Mouse (Mus musculus) kidney, adult 18-20 months (tissue): ENCODE data around the gene Cops7b.
A peak's percentile ranks its signal among the peaks of the same experiment; 100 is the strongest.

Source experiments
- DNase-seq: peaks from one replicate; pipeline ENCODE4 v3.0.0; 2021

The Cops7b gene

DNA sequence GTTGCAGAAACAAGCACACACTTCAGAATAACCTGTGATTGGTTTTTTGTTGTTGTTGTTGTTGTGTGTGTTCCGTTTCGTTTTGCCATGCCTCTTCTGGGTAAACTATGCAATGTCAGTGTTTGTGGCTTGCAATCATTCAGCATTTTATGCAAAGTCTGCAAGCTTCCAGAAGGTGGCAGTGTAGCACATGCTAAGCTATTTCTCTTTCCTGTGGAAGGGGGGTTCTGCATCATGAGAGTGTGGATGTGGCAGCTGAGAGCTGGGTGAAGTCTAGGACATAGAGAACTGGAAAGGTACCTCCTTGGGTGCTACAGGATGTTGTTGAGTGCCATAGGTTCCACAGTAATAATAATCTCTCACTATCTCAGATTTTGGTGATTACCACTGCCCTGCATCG lies 15.8 kb downstream of the Cops7b start:
- DNase-seq = no peak

DNA sequence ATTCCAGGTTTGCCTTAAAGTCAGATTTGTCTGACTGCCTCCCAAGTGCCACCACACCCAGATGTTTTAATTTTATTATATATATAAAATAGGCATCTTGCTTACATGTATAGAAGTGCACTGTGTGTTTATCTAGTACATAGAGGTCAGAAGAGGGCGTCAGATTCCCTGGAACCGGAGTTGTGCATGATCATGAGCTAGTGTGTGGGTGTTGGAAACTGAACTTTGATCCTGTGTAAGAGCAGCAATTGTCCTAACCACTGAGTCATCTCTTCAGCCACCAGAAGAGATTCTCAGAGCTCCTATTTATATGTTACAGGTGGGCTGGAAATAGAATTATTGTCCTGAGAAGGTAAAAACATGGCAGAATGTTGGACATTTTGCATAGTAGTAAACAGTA lies 17.4 kb downstream of the Cops7b start:
- DNase-seq = no peak

DNA sequence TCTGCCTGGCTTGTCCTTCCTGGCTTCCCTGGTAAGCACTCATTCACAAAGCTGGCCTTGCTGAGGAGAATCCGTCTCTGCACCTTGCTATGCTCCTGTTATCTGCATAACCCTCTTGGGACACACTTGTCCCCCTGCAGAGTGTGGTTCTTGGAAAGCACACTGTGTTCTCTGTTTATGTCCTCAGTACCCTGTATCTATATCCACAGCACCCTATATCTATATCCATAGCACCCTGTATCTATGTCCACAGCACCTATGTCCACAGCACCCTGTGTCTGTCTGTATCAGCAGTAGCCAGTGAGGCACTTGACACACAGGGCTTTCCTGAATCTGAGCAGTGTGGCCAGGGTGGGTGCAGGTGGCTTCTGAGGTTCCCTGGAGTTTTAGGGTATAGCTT lies 28.2 kb downstream of the Cops7b start:
- no peak for DNase-seq

DNA sequence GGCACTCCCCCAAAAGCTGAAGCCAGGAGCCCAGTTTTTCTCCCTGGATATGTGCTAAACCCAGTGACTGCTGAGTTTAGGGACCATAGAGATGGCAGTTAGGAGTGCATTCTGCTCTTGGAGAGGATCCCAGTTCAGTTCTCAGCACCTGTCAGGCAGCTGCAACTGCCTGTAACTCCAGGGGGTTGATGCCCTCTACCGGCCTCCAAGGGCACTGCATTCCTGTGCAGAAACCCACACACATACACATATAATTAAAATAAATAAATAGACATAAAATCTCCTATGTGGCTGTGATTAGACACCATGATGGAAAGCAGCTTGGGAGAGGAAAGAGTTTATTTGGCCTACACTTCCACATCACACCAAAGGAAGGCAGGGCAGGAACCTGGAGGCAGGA lies 29.4 kb downstream of the Cops7b start:
- no peak for DNase-seq

DNA sequence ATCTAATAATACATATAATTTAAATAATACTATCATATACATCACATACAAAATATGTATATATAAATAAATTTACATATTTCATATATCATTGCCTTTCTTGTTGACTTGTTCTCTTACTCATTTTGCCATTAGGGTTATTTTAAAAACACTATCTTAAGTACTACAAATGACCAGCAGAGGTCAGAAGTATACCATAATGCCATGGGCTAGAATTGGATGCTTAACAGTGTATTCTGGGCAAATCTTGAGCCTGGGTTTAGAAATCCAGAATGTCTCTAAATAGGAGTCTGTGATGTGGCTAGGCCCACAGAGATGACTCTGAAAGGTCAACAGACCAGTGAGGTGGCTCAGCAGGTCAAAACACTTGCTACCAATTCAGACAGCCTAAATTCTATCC lies 31.6 kb downstream of the Cops7b start:
- DNase-seq = no peak

DNA sequence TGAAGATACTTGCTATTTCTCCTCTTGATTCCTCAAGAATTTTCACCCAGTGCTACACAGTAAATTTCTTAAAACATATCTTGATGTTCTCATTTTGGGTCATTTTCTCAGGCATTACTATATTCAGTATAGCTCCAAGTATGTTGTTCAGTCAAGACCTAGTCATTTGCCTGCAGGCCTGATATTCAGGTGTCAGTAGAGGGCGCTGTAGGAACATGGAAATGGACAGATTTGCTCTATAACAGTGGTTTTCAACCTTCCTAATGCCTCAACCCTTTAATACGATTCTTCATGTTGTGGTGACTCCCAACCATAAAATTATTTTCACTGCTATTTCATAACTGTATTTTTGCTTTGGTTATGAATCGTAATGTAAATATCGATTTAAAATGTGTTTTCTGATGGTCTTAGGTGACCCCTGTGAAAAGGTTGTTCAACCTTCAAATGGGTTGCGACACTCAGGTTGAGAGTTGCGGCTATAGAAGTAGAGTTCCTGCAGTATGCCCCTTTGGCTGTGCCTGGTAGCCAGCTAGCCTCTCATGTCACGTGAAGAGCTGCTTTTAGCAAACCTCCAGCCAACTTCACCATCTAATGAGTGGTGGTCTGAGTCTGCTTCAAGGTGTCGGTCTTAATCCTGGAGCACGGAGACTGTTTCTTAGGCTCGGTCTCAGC lies 35.9 kb downstream of the Cops7b start:
- peak; percentile 51 for DNase-seq

DNA sequence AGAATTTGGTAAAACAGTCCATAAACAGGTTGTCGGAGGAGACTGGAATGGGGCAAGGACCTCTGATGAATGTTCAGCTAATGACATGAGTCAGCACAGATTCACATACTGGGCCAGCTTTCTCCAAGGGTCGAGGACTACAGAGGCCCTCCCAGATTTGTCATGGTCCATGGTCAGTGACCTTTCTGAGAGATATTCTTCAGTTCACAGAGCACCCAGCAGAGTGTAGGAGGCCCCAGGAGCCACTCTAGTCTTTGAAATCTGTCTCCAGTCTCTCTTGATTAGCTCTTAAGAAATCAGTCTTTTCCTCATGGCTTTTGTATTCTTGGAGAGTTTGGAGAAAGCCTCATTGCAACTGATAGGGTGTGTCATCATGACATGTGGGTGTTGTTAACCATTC lies 39.6 kb downstream of the Cops7b start:
- no peak for DNase-seq

DNA sequence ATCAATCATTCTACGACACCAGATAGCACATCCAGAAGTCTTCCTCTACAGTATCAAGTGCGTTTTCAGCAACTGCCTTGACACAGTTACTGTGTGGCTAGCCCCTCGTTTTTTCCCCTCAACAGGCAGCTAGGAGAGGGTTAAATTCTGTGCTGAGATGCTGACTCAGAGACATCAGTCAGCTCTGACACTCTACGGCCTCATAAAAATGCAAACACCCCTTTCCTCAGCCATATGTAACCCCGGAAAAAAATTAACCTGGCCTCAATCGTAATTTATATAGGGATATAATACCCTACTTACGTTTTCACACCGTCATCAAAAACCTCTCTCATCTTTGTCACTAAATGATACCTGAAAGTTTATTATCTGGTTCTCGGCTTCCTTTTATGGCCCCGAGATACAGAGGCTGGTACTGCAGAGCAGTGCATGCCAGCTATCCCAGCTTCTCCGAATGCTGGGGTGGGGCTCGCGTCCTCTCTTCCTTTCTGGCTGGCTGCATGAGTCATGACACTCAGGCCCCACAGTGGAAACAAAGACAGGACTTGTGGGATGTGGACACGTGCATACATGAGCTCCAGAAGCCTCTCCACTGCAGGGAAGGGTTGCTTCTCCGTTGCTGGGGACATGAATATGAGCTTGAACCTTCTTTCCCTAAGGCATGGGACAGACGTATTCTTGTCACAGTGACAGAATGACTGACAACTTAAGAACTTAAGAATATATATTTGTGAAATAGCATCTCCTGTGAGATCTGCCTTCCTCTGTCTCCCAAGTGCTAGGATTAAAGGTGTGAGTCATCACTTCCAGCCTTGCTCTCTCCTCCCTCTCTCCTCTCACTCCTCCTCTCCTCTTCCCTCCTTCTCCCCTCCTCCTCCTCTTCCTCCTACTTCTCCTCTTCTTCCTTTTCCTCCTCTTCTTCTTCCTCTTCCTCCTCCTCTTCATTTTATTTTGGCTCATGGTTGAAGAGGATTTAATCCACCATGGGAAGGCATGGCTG lies 40.6 kb downstream of the Cops7b start:
- no peak for DNase-seq

DNA sequence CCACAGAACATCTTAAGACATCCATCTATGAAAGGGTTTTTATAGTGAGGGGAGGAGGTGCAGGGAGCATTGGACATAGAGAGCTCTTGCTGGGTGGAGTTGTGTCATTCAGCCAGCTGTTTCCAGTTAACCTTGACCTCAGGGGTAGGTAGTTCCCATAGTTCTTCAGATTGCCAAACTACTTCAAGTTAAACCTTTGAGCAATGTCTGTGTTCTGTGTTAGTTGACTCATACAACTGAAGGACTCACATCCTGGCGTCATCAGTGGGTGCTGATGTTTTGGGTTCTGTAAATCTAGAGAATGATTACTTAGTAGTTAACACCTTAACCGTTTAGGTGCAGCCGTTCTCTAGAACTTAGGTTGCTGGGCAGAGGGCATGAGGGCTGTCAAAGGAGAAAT lies 45.6 kb downstream of the Cops7b start:
- DNase-seq = no peak

DNA sequence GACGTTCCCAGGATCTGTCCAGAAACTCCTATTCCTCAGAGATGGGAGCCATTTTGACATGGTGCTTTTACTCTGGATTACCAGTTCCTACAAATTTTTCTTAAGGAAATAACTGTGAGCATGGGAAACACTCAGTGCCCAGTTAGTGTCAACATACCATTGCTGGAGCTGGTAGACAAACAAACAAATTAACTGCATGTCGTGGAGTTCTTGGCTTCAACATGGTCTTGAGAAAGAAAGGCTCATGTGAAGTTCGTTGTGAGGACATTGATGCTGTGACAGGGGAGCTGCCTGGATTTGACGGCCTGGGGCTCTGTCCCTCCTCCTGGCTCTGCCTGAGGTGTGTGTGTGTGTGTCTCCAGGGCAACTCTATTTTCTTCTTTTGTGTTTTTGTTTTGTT lies 47.2 kb downstream of the Cops7b start:
- no peak for DNase-seq

DNA sequence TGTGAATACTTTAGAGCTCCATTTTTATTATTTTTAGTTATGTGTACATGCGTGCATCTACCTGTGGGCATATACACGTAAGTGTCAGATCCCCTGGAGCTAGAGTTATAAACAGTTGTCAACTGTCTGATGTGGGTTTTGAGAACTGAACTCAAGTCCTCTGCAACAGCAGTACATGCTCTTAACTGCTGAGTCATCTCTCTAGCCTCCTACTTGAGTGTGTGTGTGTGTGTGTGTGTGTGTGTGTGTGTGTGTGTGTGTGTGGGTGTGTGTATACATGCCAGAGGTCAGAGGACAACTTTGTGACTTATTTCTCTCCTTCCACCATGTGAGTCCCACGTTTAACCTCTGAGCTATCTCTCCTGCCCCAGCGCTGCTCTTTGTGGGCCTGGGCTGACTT lies 47.8 kb downstream of the Cops7b start:
- no peak for DNase-seq

DNA sequence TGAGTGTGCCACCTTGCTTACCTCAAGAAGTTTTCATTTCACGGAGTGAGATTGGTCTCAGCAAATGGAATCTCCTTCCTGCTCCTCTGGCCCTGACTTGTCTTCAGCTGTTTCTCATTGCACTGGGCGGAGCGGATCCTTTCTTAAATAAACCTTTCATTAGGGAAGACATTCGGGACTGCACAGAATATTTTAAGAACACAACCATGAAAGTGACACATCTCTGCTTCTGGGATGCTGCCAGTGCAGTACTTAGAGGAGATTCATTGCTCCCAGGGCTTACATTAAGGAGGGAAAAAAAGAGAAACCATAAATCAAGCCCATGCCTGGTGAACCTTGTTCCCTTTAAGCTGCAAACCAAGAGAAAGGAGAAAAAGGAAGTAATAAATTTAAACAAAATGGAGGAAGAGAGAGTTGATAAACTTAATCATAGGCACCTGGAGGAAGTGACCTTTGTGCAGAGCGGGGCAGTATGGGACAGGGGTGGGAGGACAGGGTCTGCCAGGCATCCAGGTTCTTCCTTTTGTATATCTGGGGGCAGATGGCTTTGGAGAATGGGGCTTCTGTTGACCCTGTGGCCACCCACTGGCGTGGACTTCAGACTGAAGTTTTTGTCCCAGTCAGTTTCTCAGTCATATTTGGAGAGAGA lies 50.2 kb downstream of the Cops7b start:
- DNase-seq = no peak

DNA sequence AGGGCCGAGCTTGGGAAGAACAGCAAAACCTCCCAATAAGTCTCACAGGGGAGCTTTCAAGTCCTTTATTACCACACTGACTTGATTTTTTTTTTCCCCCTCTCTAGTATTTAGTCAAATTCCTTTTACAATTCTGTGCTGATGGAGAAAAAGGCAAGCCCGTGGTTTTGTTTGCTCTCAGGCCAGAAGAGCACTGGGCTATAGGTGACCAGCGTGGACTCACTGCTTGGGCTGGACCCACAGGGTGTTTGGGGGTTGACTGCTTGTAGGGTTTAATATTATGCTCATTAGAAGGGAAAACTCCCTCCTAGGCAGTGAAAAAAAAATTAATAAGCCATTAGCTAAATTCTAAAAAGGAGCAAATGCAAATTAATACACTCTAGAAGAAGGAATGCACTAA lies 50.7 kb downstream of the Cops7b start:
- DNase-seq = no peak

DNA sequence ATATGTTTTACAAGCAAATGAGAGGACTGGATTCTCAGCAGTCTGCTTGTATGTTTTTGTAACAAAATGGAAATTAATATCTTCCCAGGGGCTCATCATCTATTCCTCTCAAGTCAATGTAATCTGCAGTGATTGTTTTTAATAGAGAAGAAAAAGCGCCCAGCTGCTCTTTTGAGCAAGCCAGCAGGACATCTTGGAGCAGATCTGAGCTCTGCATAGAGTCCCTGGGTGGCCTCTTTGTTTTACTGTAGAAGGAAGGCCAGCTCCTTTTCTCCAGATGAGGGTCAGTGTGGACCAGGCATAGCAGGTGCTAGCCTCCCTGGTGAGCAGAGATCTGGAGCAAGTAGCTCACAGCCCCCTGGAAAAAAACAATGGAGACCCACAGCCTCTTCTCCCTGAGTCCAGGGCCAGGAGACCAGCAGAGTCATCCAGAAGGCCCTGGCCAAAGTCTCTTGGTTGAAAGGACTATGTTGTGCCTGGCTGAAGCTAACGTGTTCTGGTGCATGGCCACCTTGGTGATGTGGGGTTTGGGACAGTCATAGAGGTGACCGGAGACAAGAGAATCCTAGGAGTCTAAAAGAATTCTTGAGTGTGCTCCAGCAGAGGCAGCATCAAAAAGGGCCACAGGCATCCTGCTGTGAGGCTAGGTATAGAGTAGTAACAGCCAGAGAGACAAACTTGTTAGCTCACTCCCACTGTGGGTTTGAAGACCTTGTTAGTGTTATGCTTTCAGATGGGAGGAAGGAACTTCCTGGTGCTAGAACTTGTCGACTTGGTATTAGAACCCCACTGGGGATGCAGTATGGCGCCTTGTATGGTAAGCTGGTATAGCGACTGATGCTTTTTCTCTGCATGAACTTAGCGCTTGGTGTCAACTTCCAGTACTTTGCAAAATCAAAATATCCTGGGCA lies 51.4 kb downstream of the Cops7b start:
- no peak for DNase-seq

DNA sequence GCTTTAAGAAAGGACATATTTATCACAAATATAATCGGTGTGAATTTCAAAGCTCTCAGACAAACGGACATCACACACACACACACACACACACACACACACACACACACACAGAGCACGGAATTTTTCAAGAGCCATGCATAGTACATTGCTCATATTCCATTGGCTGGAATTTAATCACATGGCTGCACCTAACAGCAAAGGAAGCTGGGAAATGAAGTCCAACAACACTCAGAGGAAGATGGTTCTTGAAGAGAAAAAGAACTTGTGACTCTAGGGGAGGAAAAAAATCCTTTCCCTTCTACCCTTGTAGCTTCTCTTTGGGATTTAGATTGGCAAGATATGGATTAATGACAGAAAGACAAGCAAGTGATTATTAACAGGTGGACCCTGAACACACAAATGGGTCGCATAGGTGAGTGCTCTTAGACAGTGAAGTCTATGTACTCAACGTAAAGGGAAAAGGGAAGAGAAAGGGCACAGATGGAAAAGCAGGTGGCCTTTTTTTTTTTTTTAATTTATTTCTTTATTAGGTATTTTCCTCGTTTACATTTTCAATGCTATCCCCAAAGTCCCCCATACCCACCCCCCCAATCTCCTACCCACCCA lies 52.2 kb downstream of the Cops7b start:
- no peak for DNase-seq

DNA sequence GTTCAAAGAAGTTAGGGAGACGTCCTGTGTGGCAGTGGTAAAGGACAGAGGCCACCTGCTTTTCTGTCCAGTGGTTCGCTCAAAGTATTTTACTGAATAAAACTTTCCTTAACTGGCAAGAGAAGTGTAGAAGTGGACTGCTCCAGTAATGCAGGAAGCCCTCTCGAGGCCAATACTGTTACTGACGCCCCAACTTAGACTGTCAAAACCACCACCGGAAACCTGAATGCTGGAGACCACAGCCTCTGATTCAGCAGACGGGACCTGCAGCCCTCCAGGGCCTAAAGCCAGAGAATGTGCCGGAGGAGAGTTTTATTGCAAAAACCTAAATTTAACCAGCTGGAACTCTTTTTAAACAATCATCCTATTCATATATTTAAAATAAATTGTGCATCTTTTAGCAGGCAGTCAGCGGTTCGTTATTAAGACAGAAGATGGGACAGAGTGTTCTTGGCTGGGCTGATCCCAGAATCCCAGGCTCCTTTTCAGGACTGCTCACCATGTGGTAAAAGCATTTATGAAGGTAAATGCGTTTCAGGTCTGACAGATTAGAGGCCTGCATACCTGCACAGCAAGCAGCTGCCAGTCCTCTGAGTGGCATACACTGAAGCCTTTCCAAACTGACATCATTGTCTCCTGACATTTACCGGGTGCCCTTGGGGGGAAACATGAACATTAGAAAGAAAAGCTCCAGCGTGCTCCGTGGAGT lies 60.6 kb downstream of the Cops7b start:
- no peak for DNase-seq

DNA sequence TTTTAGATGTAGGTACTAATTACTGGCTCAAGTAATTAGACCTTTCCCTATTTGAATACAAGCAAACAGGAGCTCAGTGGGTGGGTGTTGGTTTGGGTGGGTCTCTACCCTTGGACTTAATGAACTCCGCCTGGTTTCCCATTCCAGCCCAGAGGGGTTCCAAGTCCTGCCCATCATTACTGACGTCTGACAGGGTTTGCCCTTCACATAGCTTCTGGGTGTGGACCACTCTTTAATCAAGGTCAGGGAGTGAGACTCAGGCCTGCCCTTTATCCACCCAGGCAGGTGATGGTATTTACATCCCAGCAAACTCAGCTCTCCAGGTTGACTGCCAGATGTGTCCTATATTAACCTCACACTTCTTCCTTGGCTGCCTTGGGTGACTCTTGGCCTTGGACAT lies 64.8 kb downstream of the Cops7b start:
- no peak for DNase-seq

DNA sequence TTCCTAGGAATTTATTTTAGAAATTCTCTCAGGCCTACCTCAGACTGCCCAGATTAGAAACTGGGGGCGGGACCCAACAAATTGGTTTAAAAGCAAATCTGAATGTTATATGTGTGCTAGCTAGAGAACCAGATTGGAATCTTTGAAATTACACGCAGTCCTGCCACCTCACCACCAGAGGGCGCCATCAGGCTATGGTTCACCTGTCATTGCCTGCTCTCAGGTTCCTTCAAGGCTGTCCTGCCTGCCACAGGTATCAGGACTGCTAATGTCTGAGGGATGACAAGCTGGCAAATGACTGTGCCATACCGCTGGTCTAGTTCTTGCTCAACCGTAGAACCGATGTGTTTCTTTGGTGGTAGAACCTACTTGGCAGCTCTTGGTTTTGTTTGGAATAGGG lies 67.6 kb downstream of the Cops7b start:
- peak; percentile 62 for DNase-seq

DNA sequence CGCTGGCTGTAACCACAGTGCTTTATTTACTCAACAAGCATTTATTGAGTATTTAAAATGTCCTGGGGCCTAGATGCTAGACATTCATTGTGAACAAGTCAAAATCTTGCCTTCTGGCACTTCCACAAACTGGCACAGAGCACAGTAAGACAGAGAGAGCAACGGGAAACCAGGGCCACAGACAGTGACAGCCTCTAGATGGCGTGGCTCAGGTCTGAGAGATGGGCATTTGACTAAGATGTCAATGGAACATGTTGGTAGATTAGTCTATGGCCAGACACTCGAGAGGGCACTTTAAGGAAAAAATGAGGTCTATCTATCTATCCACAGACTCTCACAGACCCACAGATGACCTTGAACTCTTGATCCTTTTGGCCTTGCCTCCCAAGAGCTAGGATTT lies 70.0 kb downstream of the Cops7b start:
- DNase-seq = no peak

DNA sequence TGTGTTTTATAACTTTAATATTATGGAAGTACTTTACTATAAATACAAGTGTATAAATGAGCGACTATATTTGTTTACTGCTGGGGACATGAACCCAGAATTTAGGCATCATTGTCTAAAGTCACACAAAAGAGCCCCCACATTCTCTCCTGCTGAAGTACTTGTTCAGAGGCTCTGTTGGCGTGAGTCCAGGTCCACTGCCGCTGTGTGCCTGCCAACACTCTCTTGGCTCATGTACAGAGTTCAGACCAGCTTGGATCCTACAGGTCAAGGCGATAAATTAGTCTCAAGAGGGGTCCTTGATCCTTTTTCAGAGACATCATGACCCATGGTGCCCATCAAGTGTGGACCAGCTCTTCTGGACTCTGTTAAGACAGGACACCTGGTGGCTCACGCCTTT lies 74.4 kb downstream of the Cops7b start:
- DNase-seq = peak; percentile 27
